Mouse (Mus musculus): ENCODE measurements around the gene Mkln1.

DNA sequence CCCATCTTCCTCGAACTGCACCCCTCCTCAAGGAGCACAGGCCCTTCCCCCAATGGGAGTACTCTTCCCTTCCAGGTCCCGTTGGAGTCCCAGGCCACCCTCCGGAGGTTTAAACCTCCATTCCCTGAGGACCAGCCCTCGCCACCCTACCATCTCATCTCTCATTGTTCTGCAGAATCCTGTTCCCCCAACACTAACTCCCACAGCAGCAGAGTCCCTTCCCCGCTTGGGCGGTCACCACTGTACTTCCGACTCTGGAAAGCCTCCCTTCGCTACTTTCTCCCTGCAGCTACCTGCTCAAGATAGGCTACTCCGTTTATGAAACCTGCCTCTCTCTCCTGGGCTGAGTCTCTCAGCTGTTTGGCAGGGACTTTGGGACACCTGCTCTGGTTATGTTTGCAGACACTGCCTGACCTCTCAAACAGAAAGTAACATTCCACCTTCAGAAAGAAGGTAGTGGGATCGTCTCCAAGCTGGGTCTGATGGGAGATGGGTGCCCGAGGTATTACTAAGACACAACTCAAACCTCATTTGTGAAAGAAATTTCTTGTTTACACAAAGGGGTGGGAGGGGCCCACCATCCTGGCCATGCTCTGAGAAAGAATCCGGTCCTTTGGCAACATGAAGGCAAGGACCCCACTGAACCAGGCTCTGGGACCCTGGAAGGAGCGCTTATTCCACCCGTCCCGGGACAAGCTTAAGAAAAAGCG is 164.0 kb downstream of the Mkln1 start:
- TF ChIP-seq CTCF (IDR thresholded peaks at IDR 0.05; ENCODE audit: control insufficient read depth, insufficient read depth, insufficient replicate concordance, low read depth, low read length) (no peak), POLR2A (IDR thresholded peaks at IDR 0.05; ENCODE audit: control insufficient read depth, low read depth, low read length) (no peak)

Measured in testis, adult 2 months (tissue).